Comparison of ENCODE assay signal across 8 mouse cellular contexts in the genomic region with DNA sequence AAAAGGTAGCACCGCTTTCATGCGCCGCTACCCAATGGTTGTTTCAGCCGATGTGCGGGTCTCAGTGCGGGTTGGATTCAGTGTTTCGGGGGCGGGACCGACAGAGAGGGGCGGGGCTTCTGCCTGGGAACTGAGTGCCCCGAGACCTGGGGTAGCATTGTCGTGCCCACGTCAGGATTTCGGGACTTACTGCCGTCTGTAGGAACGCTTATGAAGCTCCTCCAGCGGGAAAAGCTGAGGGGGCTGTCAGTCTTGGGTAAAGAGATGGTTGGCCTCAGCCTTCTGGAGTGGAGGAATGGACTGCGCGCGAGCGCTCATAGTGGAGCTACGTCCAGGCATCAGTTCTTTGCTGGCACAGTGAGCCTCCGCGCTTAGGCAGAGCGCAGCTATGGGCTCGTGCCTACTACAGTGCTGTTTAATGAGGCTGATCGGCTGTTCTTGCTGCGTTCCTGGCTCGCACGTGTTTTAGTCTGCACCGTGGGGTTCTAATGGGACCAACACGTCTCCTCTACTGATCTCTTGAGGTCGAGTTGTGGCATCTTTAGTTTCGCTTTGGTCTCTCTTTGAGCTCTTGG. TPM values are rescaled to one million over a fixed set of nuclear protein-coding genes. Genes with fewer than 3 reads are reported as not detected.
DNase-seq lines count a peak whose midpoint lies in the region; ATAC-seq and TF ChIP-seq lines count a peak whose summit lies in the region.

No protein-coding gene starts in this region.

- DNase-seq in lung, adult 2 months: peak; percentile 26
- no peak for DNase-seq in lung, adult 18-20 months
- peak; percentile 60 for DNase-seq in limb, embryonic 11.5 days (ENCODE audit: low spot score)
- DNase-seq in midbrain, embryonic 14.5 days: peak; percentile 74
- DNase-seq in yolk sac, embryonic 10.5 days (ENCODE audit: low spot score): no peak
- no peak for DNase-seq in layer of hippocampus, adult 18-20 months (ENCODE audit: low spot score in 2 of 2)

- no peaks in the 10 kb centered on the region for H3K9me3 ChIP-seq in heart, embryonic 16.5 days (replicated peaks; ENCODE audit: control insufficient read depth, low read length)
- H3K9me3 ChIP-seq in limb, embryonic 11.5 days (ENCODE audit: control insufficient read depth, low read length): no peaks in the 10 kb centered on the region
- no peaks in the 10 kb centered on the region for H3K9me3 ChIP-seq in midbrain, embryonic 14.5 days (ENCODE audit: control insufficient read depth, low read length)

- no peak overlapping the region for H3K9ac ChIP-seq in heart, embryonic 16.5 days (ENCODE audit: low read length)
- no peak overlapping the region for H3K9ac ChIP-seq in limb, embryonic 11.5 days (ENCODE audit: low read length)
- no peak overlapping the region for H3K9ac ChIP-seq in midbrain, embryonic 14.5 days (replicated peaks; ENCODE audit: low read length)

- peaks cover 94% of the 10 kb centered on the region for H3K27me3 ChIP-seq in heart, embryonic 16.5 days (ENCODE audit: control insufficient read depth, insufficient read depth, low read length)
- peaks cover 74% of the 10 kb centered on the region for H3K27me3 ChIP-seq in limb, embryonic 11.5 days (ENCODE audit: control insufficient read depth, insufficient read depth, low read length)
- peaks cover 100% of the 10 kb centered on the region for H3K27me3 ChIP-seq in midbrain, embryonic 14.5 days (ENCODE audit: control insufficient read depth, insufficient read depth, low read length)

- 0 out of 2 replicates have a peak, but pooled peaks have one; percentile 69 for ATAC-seq in heart, embryonic 16.5 days (replicated peaks; ENCODE audit: extremely low read depth, insufficient read depth, low FRiP score)
- ATAC-seq in limb, embryonic 11.5 days (ENCODE audit: insufficient number of reproducible peaks, low FRiP score, low TSS enrichment, low read depth): peak; percentile 66
- ATAC-seq in midbrain, embryonic 14.5 days (ENCODE audit: low FRiP score, low TSS enrichment): no peak; the same call in 1 of the 2 replicates

- H3K4me3 ChIP-seq in lung, adult 2 months (replicated peaks; ENCODE audit: extremely low read depth, low read depth, low read length): peak overlapping the region; percentile 51
- peak overlapping the region; percentile 51 for H3K4me3 ChIP-seq in brown adipose tissue, adult 24 weeks (ENCODE audit: insufficient read depth, low read depth, low read length)
- peak overlapping the region; percentile 53 for H3K4me3 ChIP-seq in heart, embryonic 16.5 days (ENCODE audit: low read length)
- H3K4me3 ChIP-seq in limb, embryonic 11.5 days (ENCODE audit: low read depth, low read length): peak overlapping the region; percentile 30
- H3K4me3 ChIP-seq in midbrain, embryonic 14.5 days (replicated peaks; ENCODE audit: low read depth, low read length): peak overlapping the region; percentile 34

- H3K4me1 ChIP-seq in lung, adult 2 months (ENCODE audit: control insufficient read depth, insufficient read depth, low read length): peaks cover 3% of the 10 kb centered on the region; the same call in 1 of the 2 replicates
- no peaks in the 10 kb centered on the region for H3K4me1 ChIP-seq in brown adipose tissue, adult 24 weeks (ENCODE audit: control insufficient read depth, insufficient read depth, insufficient read length, low read length)
- H3K4me1 ChIP-seq in heart, embryonic 16.5 days (ENCODE audit: control insufficient read depth, insufficient read depth, low read length): peaks cover 22% of the 10 kb centered on the region
- no peaks in the 10 kb centered on the region; the same call in 1 of the 2 replicates for H3K4me1 ChIP-seq in limb, embryonic 11.5 days (ENCODE audit: control insufficient read depth, insufficient read depth, low read length)
- peaks cover 19% of the 10 kb centered on the region; the same call in 1 of the 2 replicates for H3K4me1 ChIP-seq in midbrain, embryonic 14.5 days (ENCODE audit: control insufficient read depth, insufficient read depth, low read length)

- H3K27ac ChIP-seq in brown adipose tissue, adult 24 weeks (replicated peaks; ENCODE audit: low read depth, low read length): no peak overlapping the region
- H3K27ac ChIP-seq in heart, embryonic 16.5 days (ENCODE audit: low read length): no peak overlapping the region
- H3K27ac ChIP-seq in limb, embryonic 11.5 days (replicated peaks; ENCODE audit: low read depth, low read length): no peak overlapping the region
- no peak overlapping the region for H3K27ac ChIP-seq in midbrain, embryonic 14.5 days (replicated peaks; ENCODE audit: low read depth, low read length)

- no peak for TF ChIP-seq CTCF in lung, adult 2 months (IDR thresholded peaks at IDR 0.05; ENCODE audit: insufficient read depth, low read length)

- H3K36me3 ChIP-seq in heart, embryonic 16.5 days (ENCODE audit: control insufficient read depth, insufficient read depth): no peaks in the 10 kb centered on the region
- no peaks in the 10 kb centered on the region for H3K36me3 ChIP-seq in limb, embryonic 11.5 days (ENCODE audit: control insufficient read depth, insufficient read depth, low read length)
- no peaks in the 10 kb centered on the region for H3K36me3 ChIP-seq in midbrain, embryonic 14.5 days (ENCODE audit: control insufficient read depth, insufficient read depth, low read length)

- H3K4me2 ChIP-seq in heart, embryonic 16.5 days (ENCODE audit: low read depth, low read length): peak overlapping the region; percentile 87
- H3K4me2 ChIP-seq in limb, embryonic 11.5 days (ENCODE audit: low read depth, severe bottlenecking): peak overlapping the region; percentile 45
- H3K4me2 ChIP-seq in midbrain, embryonic 14.5 days (ENCODE audit: low read length): peak overlapping the region; percentile 53

- 1% methylated on average over 34 of the region's 34 CpGs for WGBS in lung, adult 2 months
- under 1% methylated on average over 34 of the region's 34 CpGs for WGBS in heart, embryonic 16.5 days
- under 1% methylated on average over 34 of the region's 34 CpGs for WGBS in limb, embryonic 11.5 days
- under 1% methylated on average over 34 of the region's 34 CpGs for WGBS in midbrain, embryonic 14.5 days

- TF ChIP-seq POLR2A in lung, adult 2 months (IDR thresholded peaks at IDR 0.05; ENCODE audit: borderline replicate concordance, extremely low read depth, low read depth, low read length): no peak

RNA-seq across cellular contexts. Expression of gene Msx3, which starts 0.3 kb away (rescaled TPM):
- polyA plus RNA-seq in lung, adult 2 months (2012; rRNA removed): not detected in 2 replicates
- polyA plus RNA-seq in brown adipose tissue, adult 24 weeks (2012; ENCODE audit: insufficient read depth, insufficient read length, missing spikeins): not detected in 2 replicates
- not detected in 2 replicates for polyA plus RNA-seq in heart, embryonic 16.5 days (2015; fragmentation: Nextera tagmentation; extraction: Ambion mirVana)
- polyA plus RNA-seq in limb, embryonic 11.5 days (2014; fragmentation: Nextera tagmentation; extraction: Ambion mirVana): 0.14 TPM in 1 of 2 replicates, not detected in the other
- 5.1 and 5.8 TPM in 2 replicates for polyA plus RNA-seq in midbrain, embryonic 14.5 days (2014; fragmentation: Nextera tagmentation; extraction: Ambion mirVana)
- total RNA-seq in layer of hippocampus, adult 18-20 months (2021): under 1 TPM in 1 of 2 experiments, not detected in 1; 0.15 TPM

RNA-seq across cellular contexts. Expression of gene Tubgcp2, which starts 12.7 kb away (rescaled TPM):
- 19.4 and 25.3 TPM in 2 replicates for polyA plus RNA-seq in lung, adult 2 months (2012; rRNA removed)
- polyA plus RNA-seq in brown adipose tissue, adult 24 weeks (2012; ENCODE audit: insufficient read depth, insufficient read length, missing spikeins): 8.6 and 9.1 TPM in 2 replicates
- 34.6 and 39.9 TPM in 2 replicates for polyA plus RNA-seq in heart, embryonic 16.5 days (2015; fragmentation: Nextera tagmentation; extraction: Ambion mirVana)
- 75.8 and 82.1 TPM in 2 replicates for polyA plus RNA-seq in limb, embryonic 11.5 days (2014; fragmentation: Nextera tagmentation; extraction: Ambion mirVana)
- polyA plus RNA-seq in midbrain, embryonic 14.5 days (2014; fragmentation: Nextera tagmentation; extraction: Ambion mirVana): 58.6 and 64.7 TPM in 2 replicates
- total RNA-seq in layer of hippocampus, adult 18-20 months (2021): 10 to 100 TPM; 34.1 to 35.4 TPM

RNA-seq across cellular contexts. Expression of gene Zfp511, which starts 13.0 kb away (rescaled TPM):
- 75.7 and 85.5 TPM in 2 replicates for polyA plus RNA-seq in lung, adult 2 months (2012; rRNA removed)
- polyA plus RNA-seq in brown adipose tissue, adult 24 weeks (2012; ENCODE audit: insufficient read depth, insufficient read length, missing spikeins): 12.9 and 13.9 TPM in 2 replicates
- polyA plus RNA-seq in heart, embryonic 16.5 days (2015; fragmentation: Nextera tagmentation; extraction: Ambion mirVana): 32.1 and 36.5 TPM in 2 replicates
- polyA plus RNA-seq in limb, embryonic 11.5 days (2014; fragmentation: Nextera tagmentation; extraction: Ambion mirVana): 42.1 and 45.0 TPM in 2 replicates
- polyA plus RNA-seq in midbrain, embryonic 14.5 days (2014; fragmentation: Nextera tagmentation; extraction: Ambion mirVana): 51.5 and 55.9 TPM in 2 replicates
- total RNA-seq in layer of hippocampus, adult 18-20 months (2021): 10 to 100 TPM; 23.8 to 24.2 TPM

RNA-seq across cellular contexts. Expression of gene Caly, which starts 33.1 kb away (rescaled TPM):
- 0.20 and 0.27 TPM in 2 replicates for polyA plus RNA-seq in lung, adult 2 months (2012; rRNA removed)
- not detected in 2 replicates for polyA plus RNA-seq in brown adipose tissue, adult 24 weeks (2012; ENCODE audit: insufficient read depth, insufficient read length, missing spikeins)
- polyA plus RNA-seq in heart, embryonic 16.5 days (2015; fragmentation: Nextera tagmentation; extraction: Ambion mirVana): 0.47 and 0.66 TPM in 2 replicates
- 1.6 and 2.0 TPM in 2 replicates for polyA plus RNA-seq in limb, embryonic 11.5 days (2014; fragmentation: Nextera tagmentation; extraction: Ambion mirVana)
- polyA plus RNA-seq in midbrain, embryonic 14.5 days (2014; fragmentation: Nextera tagmentation; extraction: Ambion mirVana): 184 and 275 TPM in 2 replicates
- 100 to 1,000 TPM; 269 to 293 TPM for total RNA-seq in layer of hippocampus, adult 18-20 months (2021)

RNA-seq across cellular contexts. Expression of gene Prap1, which starts 44.0 kb away (rescaled TPM):
- not detected in 2 replicates for polyA plus RNA-seq in lung, adult 2 months (2012; rRNA removed)
- not detected in 2 replicates for polyA plus RNA-seq in brown adipose tissue, adult 24 weeks (2012; ENCODE audit: insufficient read depth, insufficient read length, missing spikeins)
- polyA plus RNA-seq in heart, embryonic 16.5 days (2015; fragmentation: Nextera tagmentation; extraction: Ambion mirVana): 2.3 TPM in 1 of 2 replicates, not detected in the other
- not detected in 2 replicates for polyA plus RNA-seq in limb, embryonic 11.5 days (2014; fragmentation: Nextera tagmentation; extraction: Ambion mirVana)
- not detected in 2 replicates for polyA plus RNA-seq in midbrain, embryonic 14.5 days (2014; fragmentation: Nextera tagmentation; extraction: Ambion mirVana)
- not detected for total RNA-seq in layer of hippocampus, adult 18-20 months (2021)

Comparison
In these comparisons a context has a peak if more than half of its experiments do, and no peak if none do; other contexts are left out.
1. DNase-seq: peak in lung, adult 2 months (single experiment), limb, embryonic 11.5 days (single experiment) and midbrain, embryonic 14.5 days (single experiment); none in lung, adult 18-20 months (0 of 2), yolk sac, embryonic 10.5 days (single experiment) and layer of hippocampus, adult 18-20 months (0 of 2).
2. Peak in every context shown above with its lines, with median percentiles within 50 percentile points of each other: H3K4me3 ChIP-seq and H3K4me2 ChIP-seq.